ENCODE assay signal across 15 mouse cellular contexts in the genomic region with DNA sequence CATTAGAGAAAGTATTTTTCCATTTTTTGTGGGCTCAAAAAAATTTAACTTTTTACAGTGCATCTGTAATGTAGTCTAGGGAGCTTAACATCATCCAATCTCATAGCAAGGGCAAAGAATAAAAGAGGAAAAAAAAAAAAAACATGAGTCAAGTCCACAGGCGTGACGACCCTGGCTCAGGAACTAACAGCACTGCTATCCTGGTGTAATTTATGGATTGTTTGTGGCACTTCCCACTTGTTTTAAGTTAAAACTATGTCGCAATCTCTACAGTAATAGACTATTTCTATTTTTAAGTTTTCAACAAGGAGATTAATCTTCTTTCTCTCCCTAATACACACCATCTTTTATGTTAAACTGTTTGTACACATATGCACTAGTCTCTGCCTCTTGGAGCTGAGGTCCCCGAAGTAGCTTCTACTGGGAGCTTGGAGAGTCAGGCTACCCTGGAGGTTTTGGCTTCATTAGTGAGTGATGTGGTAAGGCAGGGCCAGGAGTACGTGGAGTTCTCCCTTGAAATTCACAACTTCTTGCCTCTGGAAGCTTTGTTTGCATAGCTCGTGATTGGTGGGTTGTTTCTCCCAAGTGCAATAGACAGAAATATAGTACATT.
"Had no signal": no experiment of that assay in that cellular context is flagged by ENCODE, and none has a peak within 500 bp of the region (broad histone marks: within the 10 kb centered on the region; RNA-seq: fewer than 3 reads in every experiment).

No protein-coding gene starts in this region.

- H3K9me3 ChIP-seq: limb, embryonic 12.5 days; liver, embryonic 13.5 days; midbrain, embryonic 13.5 days; neural tube, embryonic 15.5 days had no signal

- ATAC-seq: hindbrain, postnatal 0 days; liver, postnatal 0 days; midbrain, embryonic 13.5 days had no signal

- H3K9ac ChIP-seq: limb, embryonic 12.5 days; liver, embryonic 13.5 days; liver, postnatal 0 days; midbrain, embryonic 13.5 days; neural tube, embryonic 15.5 days had no signal

- H3K4me3 ChIP-seq: limb, embryonic 12.5 days; liver, embryonic 13.5 days; midbrain, embryonic 13.5 days; neural tube, embryonic 15.5 days had no signal

- DNase-seq: kidney, adult 8-10 months; kidney, postnatal 25 days; layer of hippocampus, adult 9-11 months; layer of hippocampus, postnatal 36 days; liver; liver, embryonic 13.5 days; liver, postnatal 0 days; right cerebral cortex, adult 18-20 months; right cerebral cortex, postnatal 25 days; thymus, adult 2 months; thymus, postnatal 25 days had no signal

- H3K36me3 ChIP-seq: limb, embryonic 12.5 days; liver, embryonic 13.5 days; midbrain, embryonic 13.5 days; neural tube, embryonic 15.5 days had no signal

- H3K4me2 ChIP-seq: limb, embryonic 12.5 days; liver, embryonic 13.5 days; midbrain, embryonic 13.5 days; neural tube, embryonic 15.5 days had no signal

- H3K27ac ChIP-seq: hindbrain, postnatal 0 days; limb, embryonic 12.5 days; liver, embryonic 13.5 days; midbrain, embryonic 13.5 days; neural tube, embryonic 15.5 days had no signal
